Mouse (Mus musculus) neutrophil, adult 65 days (primary cell): ENCODE measurements around the gene Igsf9. TPM values are rescaled to one million over a fixed set of nuclear protein-coding genes. Genes with fewer than 3 reads are reported as not detected.

Experiments used
- total RNA-seq: library from RNA; stranded (reverse); gene quantifications from 2 replicates; pipeline ENCODE4 v1.2.4, GENCODE M21; 2023

The Igsf9 gene
- total RNA-seq, result 0.48 TPM in 1 of 2 replicates, not detected in the other

DNA sequence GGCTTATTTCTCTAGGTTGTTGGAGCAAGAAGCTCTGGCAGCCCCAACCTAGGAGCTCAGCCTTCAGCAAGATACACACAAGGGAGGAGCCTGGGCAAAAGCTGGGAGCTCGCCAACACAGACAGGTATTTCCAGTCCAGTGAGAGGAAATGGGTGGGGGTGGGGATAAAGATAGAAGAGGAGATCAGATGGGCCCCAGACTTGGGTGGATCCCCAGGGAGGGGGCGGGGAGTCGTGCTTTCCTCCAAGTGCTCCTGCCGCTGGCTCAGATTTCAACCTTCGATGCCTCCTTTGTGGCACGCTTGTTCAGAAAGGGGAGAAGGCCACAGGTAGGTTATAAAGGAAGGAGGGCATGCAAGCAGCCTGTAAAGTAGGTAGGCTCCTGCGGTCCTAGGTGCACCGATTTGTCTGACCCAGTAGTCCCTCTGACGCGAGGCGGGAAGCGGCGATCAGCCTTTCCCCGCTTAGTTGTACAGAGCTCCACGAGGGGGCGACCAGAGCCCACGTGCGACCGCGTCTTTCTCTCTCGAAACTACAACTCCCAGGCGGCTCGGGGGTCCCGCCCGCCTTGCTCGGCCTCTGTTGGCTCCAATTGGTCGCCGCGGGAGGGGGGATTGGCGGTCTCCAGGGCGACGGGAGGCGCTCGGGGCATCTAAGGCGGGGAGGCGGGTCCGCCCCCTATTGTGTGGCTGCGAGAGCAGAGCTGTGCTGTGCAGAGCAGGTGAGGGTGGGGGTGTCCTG, at the start of gene Igsf9:
Gene Igsf9 (plus strand): TSS at position 249 of the 741 bp plus-strand sequence.

DNA sequence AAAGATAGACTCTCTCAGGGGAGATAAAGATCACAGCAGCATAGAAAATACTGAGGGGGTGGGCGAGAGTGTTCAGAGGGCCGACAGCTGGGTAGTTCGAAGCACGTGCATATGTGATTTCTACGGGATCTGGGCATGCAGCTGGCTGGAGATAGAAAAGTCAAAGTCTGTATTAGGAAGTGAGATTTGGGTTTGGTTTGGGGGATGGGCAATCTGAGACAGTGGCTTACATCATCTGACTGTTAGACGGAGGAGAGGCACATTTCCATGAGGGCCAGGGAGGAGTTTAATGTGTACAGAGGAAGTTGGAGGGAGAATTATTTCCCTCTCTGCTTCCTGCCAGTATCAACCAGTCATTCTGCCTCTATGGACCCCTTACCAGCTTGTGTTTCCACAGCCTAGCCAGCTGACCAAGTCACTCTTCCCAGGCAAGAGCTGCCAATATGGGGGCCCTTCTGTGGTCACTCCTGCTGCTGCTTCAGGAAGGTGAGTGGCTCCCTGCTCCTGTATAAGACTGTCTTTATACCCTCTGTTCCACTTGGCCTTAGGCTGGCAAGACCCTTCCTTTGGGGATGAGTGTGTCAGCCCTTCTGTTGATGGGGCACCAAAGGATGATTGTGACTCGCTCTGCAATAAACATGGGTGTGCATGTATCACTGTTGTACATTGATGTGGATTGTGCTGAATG, 6.4 kb upstream of the Igsf9 start, which contains the start of gene Slamf9:
Gene Slamf9 (plus strand): TSS at position 305 of the 688 bp plus-strand sequence.

DNA sequence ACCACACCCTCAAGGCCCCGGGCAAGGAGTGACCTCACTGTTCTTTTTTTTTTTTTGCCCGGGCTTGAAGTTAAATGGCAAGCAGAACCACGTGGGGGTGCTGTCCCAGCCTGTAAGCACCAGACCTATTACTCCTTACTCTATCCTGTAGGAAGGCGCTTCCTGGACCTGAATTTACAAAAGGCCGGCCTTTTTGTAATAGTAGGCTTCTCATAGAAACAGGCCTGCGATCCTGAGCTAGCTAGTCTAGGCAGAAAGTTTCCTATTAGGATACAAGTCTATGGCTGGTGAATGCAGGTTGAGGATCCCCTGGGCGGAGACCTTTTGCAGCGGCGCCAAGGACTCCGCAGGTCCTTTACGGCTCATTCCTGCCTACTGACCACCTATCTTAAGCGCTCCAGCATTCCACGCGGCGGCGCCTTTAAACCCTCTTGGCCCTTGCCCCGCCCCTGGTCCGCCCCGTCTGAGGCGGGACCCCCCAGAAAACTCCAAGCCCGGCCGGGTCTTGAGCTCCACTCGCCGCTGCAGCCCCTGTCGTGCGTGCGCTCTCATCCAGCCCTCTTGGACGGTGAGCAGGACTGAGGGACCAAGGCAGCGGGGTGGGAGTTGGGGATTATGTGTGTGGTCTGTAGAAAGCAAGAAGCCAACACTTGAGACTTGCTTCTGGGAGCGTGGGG, 18.3 kb downstream of the Igsf9 start, which contains the start of gene Tagln2:
Gene Tagln2 (plus strand): TSS at position 283 of the 677 bp plus-strand sequence.

DNA sequence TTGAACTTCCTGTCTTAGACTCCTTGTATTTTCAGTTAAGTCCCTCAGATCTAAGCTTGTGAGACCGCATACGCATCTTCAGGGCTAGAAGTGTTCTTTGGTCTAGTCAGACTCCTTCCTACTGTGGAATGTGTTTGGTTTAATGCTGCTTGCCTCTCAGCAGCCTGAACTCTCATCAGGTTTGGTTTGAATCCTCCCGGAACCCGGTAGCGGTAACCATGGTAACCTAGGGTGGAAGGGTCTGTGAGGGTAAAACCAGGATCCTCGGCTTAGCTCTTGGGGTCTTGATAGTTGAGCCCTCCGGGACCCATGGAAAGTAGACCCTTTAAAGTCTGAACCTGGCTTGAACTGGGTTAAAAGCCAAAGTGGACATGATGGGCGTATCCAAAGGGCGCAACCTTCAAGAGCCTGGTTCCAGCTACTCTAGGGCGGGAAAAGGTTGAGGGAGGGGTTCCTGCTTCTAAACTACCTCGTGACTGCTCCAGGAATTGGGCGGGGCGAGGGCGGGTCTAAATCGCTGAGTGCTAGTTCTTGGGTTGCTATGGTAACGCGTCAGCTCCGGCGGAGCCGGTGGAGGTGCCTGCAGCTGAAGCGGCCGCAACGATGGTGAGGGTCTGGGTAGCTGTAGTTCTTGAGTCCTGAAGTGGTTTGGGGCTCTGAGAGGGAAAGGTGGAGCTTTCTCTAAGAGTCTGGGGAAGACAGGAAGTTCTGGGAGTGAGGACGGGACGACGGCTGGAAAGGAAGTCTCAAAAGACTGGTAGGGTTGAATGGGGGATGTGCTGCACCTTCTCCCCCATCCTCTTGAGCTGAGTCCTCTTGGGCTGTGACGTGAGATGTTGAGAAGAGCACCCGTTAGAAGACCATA, 39.2 kb downstream of the Igsf9 start, which contains the start of gene Cfap45:
Gene Cfap45 (plus strand): TSS at position 226 of the 865 bp plus-strand sequence.

Other genes starting within 250 kb of the Igsf9 start
- gene Atp1a4, start 223.4 kb upstream of the Igsf9 start, total RNA-seq, result not detected in 2 replicates
- gene Igsf8, start 220.1 kb upstream of the Igsf9 start, total RNA-seq, result 20.9 and 27.6 TPM in 2 replicates
- not detected in 2 replicates for gene Atp1a2, start 183.7 kb upstream of the Igsf9 start, total RNA-seq
- not detected in 2 replicates for gene Kcnj9, start 152.5 kb upstream of the Igsf9 start, total RNA-seq
- 2.7 and 2.9 TPM in 2 replicates for gene Kcnj10, start 140.6 kb upstream of the Igsf9 start, total RNA-seq
- gene Pigm, start 105.2 kb upstream of the Igsf9 start, total RNA-seq, result 15.5 and 19.6 TPM in 2 replicates
- gene Slamf9, start 6.4 kb upstream of the Igsf9 start, total RNA-seq, result 0.35 and 0.41 TPM in 2 replicates
- gene Tagln2, start 18.3 kb downstream of the Igsf9 start, total RNA-seq, result 175 and 215 TPM in 2 replicates
- gene Cfap45, start 39.0 kb downstream of the Igsf9 start, total RNA-seq, result 0.38 and 0.86 TPM in 2 replicates
- not detected in 2 replicates for gene Vsig8, start 74.2 kb downstream of the Igsf9 start, total RNA-seq
- 0.76 and 2.4 TPM in 2 replicates for gene Slamf8, start 108.8 kb downstream of the Igsf9 start, total RNA-seq
- not detected in 2 replicates for gene Fcrl6, start 120.8 kb downstream of the Igsf9 start, total RNA-seq
- gene Dusp23, start 151.2 kb downstream of the Igsf9 start, total RNA-seq, result 1.0 and 2.0 TPM in 2 replicates
- not detected in 2 replicates for gene Crp, start 216.3 kb downstream of the Igsf9 start, total RNA-seq